Mouse (Mus musculus) spleen, postnatal 14 days (tissue): ENCODE measurements at regions not wholly inside any gene's neighbourhood (a gene's known extent, or its start where the extent isn't known, plus 50 kb on each side); places are given as distances from the start of the nearest gene placed in this dataset.

Experiments
- DNase-seq, 2 experiments: peaks; one replicate each; pipeline ENCODE4 v3.0.0; 2021 to 2022; ENCODE audit warnings: low spot score in 2 of 2

DNA sequence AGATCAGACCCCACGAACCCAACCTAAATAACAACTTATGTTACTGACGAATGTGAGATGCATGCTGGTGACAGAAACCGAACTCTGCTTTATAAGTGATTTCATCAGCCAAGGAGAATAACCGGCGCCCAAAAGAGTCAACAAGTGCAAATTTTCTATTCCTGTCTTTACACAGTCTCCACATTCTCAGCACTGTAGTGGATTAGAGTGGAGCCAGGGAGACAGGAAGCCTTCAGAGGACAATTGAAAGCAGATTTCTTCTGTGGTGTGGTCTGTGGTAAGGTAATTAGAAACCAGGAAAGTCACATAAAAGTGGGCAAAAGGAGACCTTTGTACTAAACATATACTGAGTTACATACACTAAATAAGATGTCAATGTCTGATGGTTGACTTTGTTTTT lies 68.0 kb upstream of the Gm34302 start:
- DNase-seq, result no peak

DNA sequence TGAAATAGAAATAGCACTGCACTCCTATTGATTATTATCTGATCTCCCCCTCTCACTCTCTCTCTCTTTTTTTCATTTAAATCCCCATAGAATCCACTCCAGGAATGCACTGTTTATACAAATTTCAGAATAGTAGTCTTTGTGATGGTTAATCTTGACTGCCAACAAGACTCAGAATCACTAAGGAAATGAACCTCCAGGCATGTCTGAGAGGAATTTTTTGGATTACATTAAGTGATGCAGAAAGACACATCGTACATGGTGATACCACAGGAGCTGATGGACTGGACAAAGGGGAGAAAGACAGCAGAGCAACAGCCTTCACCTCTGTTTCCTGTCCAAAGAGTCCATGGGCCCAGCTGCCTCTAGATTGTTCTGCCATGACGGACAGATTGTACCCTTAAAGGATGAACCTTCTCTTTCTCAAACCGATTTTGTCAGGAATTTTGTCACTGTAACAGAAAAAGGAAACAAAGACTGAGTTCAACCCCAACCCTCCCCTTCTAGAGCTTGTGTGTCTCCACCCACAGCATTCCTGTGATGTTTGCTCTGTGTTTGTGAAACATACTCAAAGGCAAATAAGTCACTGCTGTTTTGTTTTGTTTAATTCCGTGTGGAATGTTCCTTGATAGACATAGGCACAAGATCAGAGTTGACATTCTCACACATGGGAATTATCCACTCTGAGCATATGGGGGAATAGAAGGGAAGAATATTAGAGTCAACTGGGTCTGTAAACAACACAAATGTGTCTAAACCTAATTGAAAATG lies 59.1 kb upstream of the Gm34302 start:
- no peak for DNase-seq

GRCm38 (mm10) chr3:63538881-63539280 lies 55.2 kb upstream of the Gm34302 start:
- no peak for DNase-seq

DNA sequence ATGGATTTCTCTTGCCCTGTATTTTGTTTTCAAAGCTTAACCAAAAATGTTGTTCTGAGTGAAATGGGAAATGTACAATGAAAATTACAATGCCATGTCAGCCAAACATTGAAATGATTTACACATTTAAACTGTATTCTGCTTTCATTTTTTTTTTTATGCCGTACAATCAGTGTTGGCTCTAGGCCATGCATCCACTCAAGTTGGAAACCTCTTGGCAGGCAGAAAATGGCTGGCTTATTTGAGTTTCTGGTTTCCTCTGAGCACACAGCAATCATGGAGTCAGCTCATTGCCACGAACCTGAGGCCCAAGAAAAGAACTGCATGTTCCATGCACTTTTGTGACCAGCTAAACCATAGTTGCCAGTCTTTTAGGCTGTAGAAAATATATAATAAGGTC lies 50.5 kb upstream of the Gm34302 start:
- no peak for DNase-seq
